Mouse (Mus musculus): ENCODE data around the gene Msn. TPM values are rescaled to one million over a fixed set of nuclear protein-coding genes. Genes with fewer than 3 reads are reported as not detected.
"Not testable (repeated sequence)": the region's sequence is repeated elsewhere in the genome, so short reads cannot be mapped to it uniquely, and the experiment has no call there.

Msn gene
- polyA plus RNA-seq, 1 experiment from 2014 or later = 107 TPM

GRCm38 (mm10) chrX:96157936-96158335, 62.1 kb downstream of the Msn start:
- Histone ChIP-seq H3K4me1 (replicated peaks; ENCODE audit: insufficient read depth, low read length) (no peaks in the 10 kb centered on the region), H3K4me2 (ENCODE audit: low read length) (no peak overlapping the region), H3K27me3 (ENCODE audit: insufficient read depth, low read length) (no peaks in the 10 kb centered on the region), H3K9me3 (replicated peaks; ENCODE audit: low read length) (no peaks in the 10 kb centered on the region), H3K36me3 (ENCODE audit: insufficient read depth, low read length) (no peaks in the 10 kb centered on the region), H3K27ac (no peak overlapping the region), H3K9ac (ENCODE audit: low read depth, low read length) (no peak overlapping the region), H3K4me3 (replicated peaks; ENCODE audit: low read depth, low read length) (no peak overlapping the region)
- no peak for DNase-seq (ENCODE audit: low spot score)
- 92% methylated on average over 3 of the region's 3 CpGs for WGBS
- no peak for TF ChIP-seq CTCF (IDR thresholded peaks at IDR 0.05; ENCODE audit: low read depth)
- no peak for ATAC-seq (replicated peaks; ENCODE audit: low FRiP score, low read depth)

- Histone ChIP-seq H3K4me3 (replicated peaks; ENCODE audit: low read depth, low read length) (no peak overlapping the region), H3K27me3 (ENCODE audit: insufficient read depth, low read length) (no peaks in the 10 kb centered on the region), H3K4me2 (ENCODE audit: low read length) (no peak overlapping the region), H3K9ac (ENCODE audit: low read depth, low read length) (no peak overlapping the region), H3K9me3 (replicated peaks; ENCODE audit: low read length) (no peaks in the 10 kb centered on the region), H3K4me1 (replicated peaks; ENCODE audit: insufficient read depth, low read length) (no peaks in the 10 kb centered on the region), H3K27ac (no peak overlapping the region), H3K36me3 (ENCODE audit: insufficient read depth, low read length) (no peaks in the 10 kb centered on the region; the same call in 1 of the 2 replicates)
- peak; percentile 65 for TF ChIP-seq CTCF (IDR thresholded peaks at IDR 0.05; ENCODE audit: low read depth)
- ATAC-seq (replicated peaks; ENCODE audit: low FRiP score, low read depth) (no peak), DNase-seq (ENCODE audit: low spot score) (peak; percentile 28)
- 86% methylated on average over 2 of the region's 2 CpGs for WGBS
Observed at GRCm38 (mm10) chrX:96162571-96162970, 66.7 kb downstream of the Msn start.

- H3K9me3 ChIP-seq (replicated peaks; ENCODE audit: low read length) = no peaks in the 10 kb centered on the region
- H3K4me3 ChIP-seq (replicated peaks; ENCODE audit: low read depth, low read length) = no peak overlapping the region
- WGBS = 83% methylated on average over 2 of the region's 2 CpGs
- no peaks in the 10 kb centered on the region for H3K4me1 ChIP-seq (replicated peaks; ENCODE audit: insufficient read depth, low read length)
- no peaks in the 10 kb centered on the region; the same call in 1 of the 2 replicates for H3K36me3 ChIP-seq (ENCODE audit: insufficient read depth, low read length)
- no peak for TF ChIP-seq CTCF (IDR thresholded peaks at IDR 0.05; ENCODE audit: low read depth)
- ATAC-seq (replicated peaks; ENCODE audit: low FRiP score, low read depth) = no peak
- H3K4me2 ChIP-seq (ENCODE audit: low read length) = no peak overlapping the region
- no peak overlapping the region for H3K9ac ChIP-seq (ENCODE audit: low read depth, low read length)
- no peak overlapping the region for H3K27ac ChIP-seq
- no peaks in the 10 kb centered on the region for H3K27me3 ChIP-seq (ENCODE audit: insufficient read depth, low read length)
- DNase-seq (ENCODE audit: low spot score) = no peak
Observed at GRCm38 (mm10) chrX:96171645-96172388, 76.0 kb downstream of the Msn start.

GRCm38 (mm10) chrX:96178437-96178836, 82.6 kb downstream of the Msn start:
- Histone ChIP-seq H3K4me1 (replicated peaks; ENCODE audit: insufficient read depth, low read length) (no peaks in the 10 kb centered on the region), H3K36me3 (ENCODE audit: insufficient read depth, low read length) (no peaks in the 10 kb centered on the region), H3K9ac (ENCODE audit: low read depth, low read length) (no peak overlapping the region), H3K27ac (no peak overlapping the region), H3K27me3 (ENCODE audit: insufficient read depth, low read length) (no peaks in the 10 kb centered on the region), H3K4me3 (replicated peaks; ENCODE audit: low read depth, low read length) (no peak overlapping the region), H3K4me2 (ENCODE audit: low read length) (no peak overlapping the region), H3K9me3 (replicated peaks; ENCODE audit: low read length) (no peaks in the 10 kb centered on the region)
- TF ChIP-seq CTCF (IDR thresholded peaks at IDR 0.05; ENCODE audit: low read depth) = peak; percentile 77
- 4% methylated on average over 1 of the region's 1 CpGs for WGBS
- no peak for ATAC-seq (replicated peaks; ENCODE audit: low FRiP score, low read depth)
- peak; percentile 68 for DNase-seq (ENCODE audit: low spot score)

GRCm38 (mm10) chrX:96184100-96184732, 88.4 kb downstream of the Msn start:
- Histone ChIP-seq H3K27ac (no peak overlapping the region), H3K9ac (ENCODE audit: low read depth, low read length) (no peak overlapping the region), H3K4me3 (replicated peaks; ENCODE audit: low read depth, low read length) (no peak overlapping the region), H3K27me3 (ENCODE audit: insufficient read depth, low read length) (no peaks in the 10 kb centered on the region), H3K36me3 (ENCODE audit: insufficient read depth, low read length) (no peaks in the 10 kb centered on the region), H3K4me1 (replicated peaks; ENCODE audit: insufficient read depth, low read length) (no peaks in the 10 kb centered on the region), H3K4me2 (ENCODE audit: low read length) (no peak overlapping the region), H3K9me3 (replicated peaks; ENCODE audit: low read length) (no peaks in the 10 kb centered on the region)
- 0 out of 2 replicates have a peak, but pooled peaks have one; percentile 6 for TF ChIP-seq CTCF (IDR thresholded peaks at IDR 0.05; ENCODE audit: low read depth)
- 69% methylated on average over 5 of the region's 5 CpGs for WGBS
- peak; percentile 14 for DNase-seq (ENCODE audit: low spot score)
- no peak for ATAC-seq (replicated peaks; ENCODE audit: low FRiP score, low read depth)

GRCm38 (mm10) chrX:96205143-96205542, 109.3 kb downstream of the Msn start:
- H3K36me3 ChIP-seq (ENCODE audit: insufficient read depth, low read length); DNase-seq (ENCODE audit: low spot score); ATAC-seq (replicated peaks; ENCODE audit: low FRiP score, low read depth); H3K4me1 ChIP-seq (replicated peaks; ENCODE audit: insufficient read depth, low read length); H3K4me3 ChIP-seq (replicated peaks; ENCODE audit: low read depth, low read length); H3K4me2 ChIP-seq (ENCODE audit: low read length); H3K27me3 ChIP-seq (ENCODE audit: insufficient read depth, low read length); H3K9ac ChIP-seq (ENCODE audit: low read depth, low read length); H3K27ac ChIP-seq; H3K9me3 ChIP-seq (replicated peaks; ENCODE audit: low read length): not testable (repeated sequence)
- whole genome bisulfite sequencing = 85% methylated on average over 3 of the region's 3 CpGs

Data from kidney, postnatal 0 days (tissue).